Mouse (Mus musculus) kidney, adult 2 months (tissue): Measurements from ENCODE around the gene Gpx4.

ENCODE experiments used
- CTCF ChIP-seq: fragments of 200-500 bp; conservative IDR thresholded peaks from 2 replicates; pipeline ENCODE4 v1.5.1; 2011; ENCODE audit warnings: low read depth, mild to moderate bottlenecking, control low read depth, low read length, moderate library complexity, mixed read lengths; ENCODE audit not compliant: insufficient read depth, insufficient read length
- POLR2A ChIP-seq: fragments of 200-500 bp; IDR thresholded peaks from one replicate; pipeline ENCODE4 v1.6.1; 2011; ENCODE audit warnings: low read depth, low read length, control low read depth

DNA sequence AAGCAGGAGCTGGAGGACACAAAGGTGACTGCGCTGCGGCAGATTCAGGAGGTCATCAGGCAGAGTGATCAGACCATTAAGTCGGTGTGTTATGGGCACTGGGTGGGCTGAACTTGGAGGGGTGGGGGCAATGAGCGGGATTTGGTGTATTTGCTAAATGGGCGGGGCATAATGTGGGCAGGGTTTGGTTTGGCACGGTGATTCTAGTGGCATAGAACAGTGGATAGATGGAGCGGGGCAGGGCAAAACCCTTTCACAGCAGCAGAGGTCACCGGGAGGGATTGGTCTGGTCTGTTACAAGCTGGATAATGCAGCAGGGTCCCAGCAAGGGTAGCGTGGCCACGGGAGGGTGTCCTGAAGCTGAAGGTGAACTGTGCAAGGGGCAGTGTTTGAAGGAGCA is 21.5 kb upstream of the Gpx4 start:
- TF ChIP-seq POLR2A (no peak), CTCF (no peak)
